17 mouse cellular contexts compared by ENCODE assay signal in the genomic region with DNA sequence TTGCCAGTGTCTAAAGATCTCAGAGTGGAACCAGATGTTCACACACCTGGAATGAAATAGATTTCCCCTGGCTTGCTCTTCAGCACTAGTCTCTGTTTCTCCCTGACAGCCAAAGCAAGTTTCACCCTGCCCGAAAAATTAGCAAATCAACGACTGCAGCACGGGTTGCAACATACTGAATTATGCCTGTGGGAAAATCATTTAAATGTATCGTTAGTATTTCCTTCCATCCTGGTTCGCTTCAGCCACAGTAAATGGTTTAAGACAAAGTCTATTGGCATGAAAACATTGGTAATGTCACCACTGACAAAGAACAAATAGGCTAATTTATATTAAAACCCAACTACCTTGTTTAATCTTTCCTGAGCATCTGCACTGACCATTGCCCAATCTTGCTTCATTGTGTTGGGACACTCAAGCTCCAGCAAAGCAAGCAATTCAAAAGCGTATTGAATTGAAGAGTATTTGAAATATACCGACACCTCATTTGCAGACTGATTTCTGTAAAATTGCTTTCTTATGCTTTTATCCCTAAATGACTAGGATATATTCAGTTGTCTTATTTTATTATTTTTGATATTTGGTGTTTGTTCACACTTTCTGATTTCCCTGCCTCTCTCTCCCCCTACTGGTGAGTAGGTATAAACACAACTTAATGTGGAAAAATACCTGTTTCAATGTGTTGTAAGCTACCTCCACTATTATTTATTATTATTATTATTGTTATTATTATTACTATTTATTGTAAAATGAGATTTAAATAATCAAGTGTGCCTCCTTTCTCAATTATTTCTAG. TPM values are rescaled to one million over a fixed set of nuclear protein-coding genes. Genes with fewer than 3 reads are reported as not detected.
DNase-seq lines count a peak whose midpoint lies in the region; TF ChIP-seq lines count a peak whose summit lies in the region.
"Had no signal": no experiment of that assay in that cellular context is flagged by ENCODE, and none has a peak within 500 bp of the region (broad histone marks: within the 10 kb centered on the region; RNA-seq: fewer than 3 reads in every experiment).

No protein-coding gene starts in this region.

- TF ChIP-seq EP300 in heart, adult 2 months (IDR thresholded peaks at IDR 0.05; ENCODE audit: insufficient read depth, low read depth, low read length) = no peak

- H3K4me3 ChIP-seq in heart, adult 2 months = no peak overlapping the region
- no peak overlapping the region for H3K4me3 ChIP-seq in liver, adult 2 months (ENCODE audit: insufficient read depth, low read depth, low read length)
- H3K4me3 ChIP-seq: forebrain, embryonic 15.5 days; hindbrain, embryonic 13.5 days; limb, embryonic 15.5 days; midbrain, embryonic 12.5 days had no signal

- intact Hi-C loops in heart, adult 2 months (cut with DNase I) = loop anchor here (5.0 to 10.0 kb wide), 2 partner anchors 675 to 988 kb away; no protein-coding TSS in a partner anchor
- intact Hi-C loops in heart, postnatal 36 days (cut with DNase I) = loop anchor here (1.0 to 10.0 kb wide), 2 partner anchors 674 to 988 kb away; no protein-coding TSS in a partner anchor

- no peaks in the 10 kb centered on the region for H3K4me1 ChIP-seq in heart, adult 2 months (ENCODE audit: control insufficient read depth, insufficient read depth, low read length)
- H3K4me1 ChIP-seq in liver, adult 2 months (ENCODE audit: control insufficient read depth, insufficient read depth, low read length) = peaks cover 2% of the 10 kb centered on the region; the same call in 1 of the 2 replicates
- H3K4me1 ChIP-seq: forebrain, embryonic 15.5 days; hindbrain, embryonic 13.5 days; limb, embryonic 15.5 days; midbrain, embryonic 12.5 days had no signal

- no peaks in the 10 kb centered on the region for H3K27me3 ChIP-seq in heart, adult 2 months (ENCODE audit: control insufficient read depth, insufficient read depth, low read length)
- H3K27me3 ChIP-seq in liver, adult 2 months (ENCODE audit: control insufficient read depth, insufficient read depth, low read length) = no peaks in the 10 kb centered on the region; the same call in 1 of the 2 replicates
- H3K27me3 ChIP-seq: forebrain, embryonic 15.5 days; hindbrain, embryonic 13.5 days; limb, embryonic 15.5 days; midbrain, embryonic 12.5 days had no signal

- no peak for DNase-seq in heart, adult 2 months
- no peak for DNase-seq in heart, postnatal 36 days
- DNase-seq in liver, adult 2 months (ENCODE audit: extremely low read depth, low read depth, low spot score) = no peak
- no peak for DNase-seq in liver
- DNase-seq in retina, embryonic 14.5 days (ENCODE audit: low spot score) = peak; percentile 43
- no peak for DNase-seq in retina, postnatal 1 day
- no peak for DNase-seq in urinary bladder, adult 18-20 months (ENCODE audit: low spot score in 2 of 2)
- DNase-seq: cerebellum, postnatal 25 days; heart, adult 18-20 months; kidney, adult 18-20 months; kidney, postnatal 25 days; lung, postnatal 36 days had no signal

- H3K79me2 ChIP-seq in heart, adult 2 months (replicated peaks; ENCODE audit: control insufficient read depth, insufficient read depth, low read length) = no peaks in the 10 kb centered on the region
- H3K79me2 ChIP-seq in liver, adult 2 months (ENCODE audit: control insufficient read depth, insufficient read depth, low read length) = no peaks in the 10 kb centered on the region

- no peak overlapping the region for H3K27ac ChIP-seq in heart, adult 2 months
- no peak overlapping the region for H3K27ac ChIP-seq in liver, adult 2 months (replicated peaks; ENCODE audit: insufficient read depth, low read depth, low read length)
- H3K27ac ChIP-seq: forebrain, embryonic 15.5 days; hindbrain, embryonic 13.5 days; limb, embryonic 15.5 days; midbrain, embryonic 12.5 days had no signal

- no peak overlapping the region for H3K9ac ChIP-seq in heart, adult 2 months (ENCODE audit: low read depth, low read length)
- no peak overlapping the region for H3K9ac ChIP-seq in liver, adult 2 months (ENCODE audit: low read depth, low read length)
- H3K9ac ChIP-seq: forebrain, embryonic 15.5 days; hindbrain, embryonic 13.5 days; limb, embryonic 15.5 days; midbrain, embryonic 12.5 days had no signal

- peak; percentile 75 for TF ChIP-seq CTCF in heart, adult 2 months (IDR thresholded peaks at IDR 0.05)
- TF ChIP-seq CTCF in liver, adult 2 months (IDR thresholded peaks at IDR 0.05; ENCODE audit: low read depth, low read length) = peak; percentile 42; the same call in 1 of the 2 replicates

- no peak for TF ChIP-seq POLR2A in heart, adult 2 months (IDR thresholded peaks at IDR 0.05; ENCODE audit: insufficient read depth, low read depth, low read length)
- no peak for TF ChIP-seq POLR2A in liver, adult 2 months (IDR thresholded peaks at IDR 0.05; ENCODE audit: extremely low read depth, insufficient read depth, low read length)

- H3K36me3 ChIP-seq in heart, adult 2 months (ENCODE audit: control insufficient read depth, insufficient read depth, low read length) = no peaks in the 10 kb centered on the region
- no peaks in the 10 kb centered on the region for H3K36me3 ChIP-seq in liver, adult 2 months (ENCODE audit: control insufficient read depth, insufficient read depth, low read length)
- H3K36me3 ChIP-seq: forebrain, embryonic 15.5 days; hindbrain, embryonic 13.5 days; limb, embryonic 15.5 days; midbrain, embryonic 12.5 days had no signal

- WGBS in heart, adult 2 months = 77% methylated on average over 7 of the region's 7 CpGs
- 82% methylated on average over 7 of the region's 7 CpGs for WGBS in liver, adult 2 months

RNA-seq across cellular contexts. Expression of a gene that starts 25.9 kb away (rescaled TPM):
- under 1 TPM in 1 of 2 experiments, not detected in 1; 0.23 TPM for total RNA-seq in heart, adult 2 months (2021)
- 0.02 and 0.09 TPM in 2 replicates for polyA plus RNA-seq in heart, adult 2 months (2012; rRNA removed)
- total RNA-seq in heart, postnatal 36 days (2021) = not detected
- total RNA-seq in liver, adult 2 months (2014; rRNA removed) = not detected in 2 replicates
- not detected in 2 replicates for polyA plus RNA-seq in liver, adult 2 months (2012; rRNA removed)
- total RNA-seq: neutrophil, adult 5-6 weeks had no signal
